Comparison of ENCODE assay signal across 8 mouse cellular contexts in the genomic region with DNA sequence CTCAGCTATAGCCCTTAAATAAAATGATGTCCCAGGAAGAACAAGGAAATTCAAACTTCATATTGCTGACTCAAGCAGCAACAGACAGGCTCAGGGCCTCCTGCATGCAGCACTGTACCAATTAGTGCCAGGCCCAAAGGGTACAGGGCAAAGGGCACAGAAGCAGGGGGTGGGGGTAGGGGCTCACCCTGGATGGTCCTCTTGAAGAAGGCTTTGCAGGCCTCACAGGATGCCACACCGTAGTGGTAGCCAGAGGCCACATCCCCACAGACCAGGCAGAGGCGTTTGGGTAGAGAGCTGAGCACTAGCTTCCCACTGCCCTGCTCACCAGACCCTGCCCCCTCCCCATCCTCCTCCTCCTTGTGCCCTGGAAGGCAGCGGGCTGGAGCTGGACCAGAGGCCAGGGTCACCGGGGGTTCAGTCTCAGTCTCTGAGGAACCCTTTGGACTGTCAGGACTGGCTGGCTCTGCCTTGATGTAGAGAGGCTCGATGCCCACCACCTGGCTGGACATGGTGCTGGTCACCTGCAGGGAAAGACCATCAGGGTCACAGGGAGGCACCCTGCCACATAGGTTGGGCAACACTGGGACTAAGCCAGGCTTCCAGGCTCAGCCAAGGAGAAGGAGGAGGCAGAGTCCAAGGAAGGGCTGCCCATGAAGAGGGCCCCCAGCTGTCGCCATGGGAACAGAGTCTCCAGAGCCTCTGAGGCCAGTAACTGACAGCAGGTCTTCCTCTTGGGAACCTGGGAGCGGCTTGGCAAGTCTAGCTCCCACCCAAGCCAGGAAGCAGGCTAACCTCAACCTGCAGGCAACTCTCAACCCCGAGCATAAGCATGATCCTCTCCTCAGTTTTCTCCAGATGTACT. TPM values are rescaled to one million over a fixed set of nuclear protein-coding genes. Genes with fewer than 3 reads are reported as not detected.
DNase-seq lines count a peak whose midpoint lies in the region; ATAC-seq and TF ChIP-seq lines count a peak whose summit lies in the region.

No protein-coding gene starts in this region.

- peaks cover 36% of the 10 kb centered on the region for H3K4me1 ChIP-seq in liver, adult 2 months (ENCODE audit: control insufficient read depth, insufficient read depth, low read length)
- H3K4me1 ChIP-seq in heart, embryonic 10.5 days = peaks cover 51% of the 10 kb centered on the region
- H3K4me1 ChIP-seq in kidney, postnatal 0 days (replicated peaks; ENCODE audit: insufficient read depth, low read length) = peaks cover 9% of the 10 kb centered on the region

- TF ChIP-seq CTCF in liver, adult 2 months (IDR thresholded peaks at IDR 0.05; ENCODE audit: low read depth, low read length) = no peak
- no peak for TF ChIP-seq CTCF in kidney, postnatal 0 days (IDR thresholded peaks at IDR 0.05; ENCODE audit: low read depth)

- peak overlapping the region; percentile 97 for H3K4me2 ChIP-seq in kidney, postnatal 0 days (ENCODE audit: low read length)

- peaks cover 2% of the 10 kb centered on the region; the same call in 1 of the 2 replicates for H3K36me3 ChIP-seq in liver, adult 2 months (ENCODE audit: control insufficient read depth, insufficient read depth, low read length)
- H3K36me3 ChIP-seq in heart, embryonic 10.5 days = peaks cover 8% of the 10 kb centered on the region; the same call in 1 of the 2 replicates
- no peaks in the 10 kb centered on the region for H3K36me3 ChIP-seq in kidney, postnatal 0 days (ENCODE audit: insufficient read depth, low read length)

- H3K27ac ChIP-seq in liver, adult 2 months (replicated peaks; ENCODE audit: insufficient read depth, low read depth, low read length) = peak overlapping the region; percentile 70
- H3K27ac ChIP-seq in heart, embryonic 10.5 days = peak overlapping the region; percentile 96
- H3K27ac ChIP-seq in kidney, postnatal 0 days = peak overlapping the region; percentile 92

- ATAC-seq in kidney, postnatal 0 days (replicated peaks; ENCODE audit: low FRiP score, low read depth) = peak; percentile 31

- peak overlapping the region; percentile 71 for H3K4me3 ChIP-seq in liver, adult 2 months (ENCODE audit: insufficient read depth, low read depth, low read length)
- H3K4me3 ChIP-seq in heart, embryonic 10.5 days = peak overlapping the region; percentile 86
- H3K4me3 ChIP-seq in kidney, postnatal 0 days (replicated peaks; ENCODE audit: low read depth, low read length) = peak overlapping the region; percentile 77

- peak; percentile 74 for DNase-seq in liver, adult 2 months (ENCODE audit: extremely low read depth, low read depth, low spot score)
- DNase-seq in liver = no peak
- DNase-seq in cerebellum, adult 11-12 months = peak; percentile 82
- no peak for DNase-seq in heart, embryonic 10.5 days (ENCODE audit: low spot score)
- peak; percentile 65 for DNase-seq in kidney, postnatal 0 days (ENCODE audit: low spot score)
- peak; percentile 56 to 79 for DNase-seq in lung, postnatal 4 days
- DNase-seq in B cell, adult 2 months = no peak
- DNase-seq in spleen, postnatal 14 days (ENCODE audit: low spot score in 2 of 2) = no peak

- H3K79me2 ChIP-seq in liver, adult 2 months (ENCODE audit: control insufficient read depth, insufficient read depth, low read length) = peaks cover 8% of the 10 kb centered on the region; the same call in 1 of the 2 replicates

- no peak for TF ChIP-seq POLR2A in liver, adult 2 months (IDR thresholded peaks at IDR 0.05; ENCODE audit: extremely low read depth, insufficient read depth, low read length)

- no peaks in the 10 kb centered on the region for H3K27me3 ChIP-seq in liver, adult 2 months (ENCODE audit: control insufficient read depth, insufficient read depth, low read length)
- H3K27me3 ChIP-seq in heart, embryonic 10.5 days (ENCODE audit: insufficient read depth, poor library complexity, severe bottlenecking) = peaks cover 27% of the 10 kb centered on the region
- H3K27me3 ChIP-seq in kidney, postnatal 0 days (ENCODE audit: insufficient read depth, low read length) = peaks cover 3% of the 10 kb centered on the region; the same call in 1 of the 2 replicates

- 16% methylated on average over 8 of the region's 8 CpGs for WGBS in liver, adult 2 months
- 46% methylated on average over 8 of the region's 8 CpGs for WGBS in heart, embryonic 10.5 days
- 27% methylated on average over 8 of the region's 8 CpGs for WGBS in kidney, postnatal 0 days

- peak overlapping the region; percentile 74 for H3K9ac ChIP-seq in liver, adult 2 months (ENCODE audit: low read depth, low read length)
- H3K9ac ChIP-seq in kidney, postnatal 0 days (ENCODE audit: low read depth, low read length) = peak overlapping the region; percentile 85

- no peaks in the 10 kb centered on the region for H3K9me3 ChIP-seq in heart, embryonic 10.5 days
- H3K9me3 ChIP-seq in kidney, postnatal 0 days (replicated peaks; ENCODE audit: low read length) = no peaks in the 10 kb centered on the region

RNA-seq across cellular contexts. Expression of gene Esrra, which starts 1.5 kb away (rescaled TPM):
- 25.9 and 27.7 TPM in 2 replicates for total RNA-seq in liver, adult 2 months (2014; rRNA removed)
- polyA plus RNA-seq in liver, adult 2 months (2012; rRNA removed) = 36.6 and 40.6 TPM in 2 replicates
- polyA plus RNA-seq in heart, embryonic 10.5 days (2016; fragmentation: Nextera tagmentation; extraction: Ambion mirVana) = 23.1 and 29.4 TPM in 2 replicates
- 22.7 and 23.0 TPM in 2 replicates for polyA plus RNA-seq in kidney, postnatal 0 days (2015; fragmentation: Nextera tagmentation; extraction: Ambion mirVana)

RNA-seq across cellular contexts. Expression of gene Catsperz, which starts 5.1 kb away (rescaled TPM):
- total RNA-seq in liver, adult 2 months (2014; rRNA removed) = not detected in 2 replicates
- polyA plus RNA-seq in liver, adult 2 months (2012; rRNA removed) = not detected in 2 replicates
- 2.3 and 2.4 TPM in 2 replicates for polyA plus RNA-seq in heart, embryonic 10.5 days (2016; fragmentation: Nextera tagmentation; extraction: Ambion mirVana)
- 3.9 and 4.0 TPM in 2 replicates for polyA plus RNA-seq in kidney, postnatal 0 days (2015; fragmentation: Nextera tagmentation; extraction: Ambion mirVana)

RNA-seq across cellular contexts. Expression of gene Prdx5, which starts 10.2 kb away (rescaled TPM):
- total RNA-seq in liver, adult 2 months (2014; rRNA removed) = 403 and 615 TPM in 2 replicates
- polyA plus RNA-seq in liver, adult 2 months (2012; rRNA removed) = 364 and 379 TPM in 2 replicates
- 166 and 169 TPM in 2 replicates for polyA plus RNA-seq in heart, embryonic 10.5 days (2016; fragmentation: Nextera tagmentation; extraction: Ambion mirVana)
- 822 and 884 TPM in 2 replicates for polyA plus RNA-seq in kidney, postnatal 0 days (2015; fragmentation: Nextera tagmentation; extraction: Ambion mirVana)

RNA-seq across cellular contexts. Expression of gene Trmt112, which starts 10.6 kb away (rescaled TPM):
- total RNA-seq in liver, adult 2 months (2014; rRNA removed) = 30.7 and 43.6 TPM in 2 replicates
- polyA plus RNA-seq in liver, adult 2 months (2012; rRNA removed) = 89.7 and 101 TPM in 2 replicates
- polyA plus RNA-seq in heart, embryonic 10.5 days (2016; fragmentation: Nextera tagmentation; extraction: Ambion mirVana) = 89.9 and 116 TPM in 2 replicates
- polyA plus RNA-seq in kidney, postnatal 0 days (2015; fragmentation: Nextera tagmentation; extraction: Ambion mirVana) = 137 and 142 TPM in 2 replicates

RNA-seq across cellular contexts. Expression of gene Kcnk4, which starts 14.2 kb away (rescaled TPM):
- 0.07 TPM in 1 of 2 replicates, not detected in the other for total RNA-seq in liver, adult 2 months (2014; rRNA removed)
- 0.05 TPM in 1 of 2 replicates, not detected in the other for polyA plus RNA-seq in liver, adult 2 months (2012; rRNA removed)
- 0.25 and 0.32 TPM in 2 replicates for polyA plus RNA-seq in heart, embryonic 10.5 days (2016; fragmentation: Nextera tagmentation; extraction: Ambion mirVana)
- 0.46 and 0.69 TPM in 2 replicates for polyA plus RNA-seq in kidney, postnatal 0 days (2015; fragmentation: Nextera tagmentation; extraction: Ambion mirVana)

Comparison
In these comparisons a context has a peak if more than half of its experiments do, and no peak if none do; other contexts are left out.
1. DNase-seq: peak in liver, adult 2 months (single experiment), cerebellum, adult 11-12 months (single experiment), kidney, postnatal 0 days (single experiment) and lung, postnatal 4 days (2 of 2); none in liver (single experiment), heart, embryonic 10.5 days (single experiment), B cell, adult 2 months (0 of 2) and spleen, postnatal 14 days (0 of 2).
2. Peak in every context shown above with its lines, with median percentiles within 50 percentile points of each other: H3K27ac ChIP-seq and H3K4me3 ChIP-seq.